Mouse (Mus musculus): ENCODE results near the gene Gm42878.
"Not testable (repeated sequence)": the region's sequence is repeated elsewhere in the genome, so short reads cannot be mapped to it uniquely, and the experiment has no call there.

The Gm42878 gene

GRCm38 (mm10) chr5:121562436-121562835 lies 17.2 kb upstream of the Gm42878 start:
- DNase-seq: no peak

GRCm38 (mm10) chr5:121549196-121549595 lies 3.9 kb upstream of the Gm42878 start:
- DNase-seq: no peak

GRCm38 (mm10) chr5:121547084-121547483 lies 1.8 kb upstream of the Gm42878 start:
- no peak for DNase-seq

- peak; percentile 41 for DNase-seq
Measured at GRCm38 (mm10) chr5:121546530-121546895, 1.2 kb upstream of the Gm42878 start.

GRCm38 (mm10) chr5:121545793-121546529 lies 679 bp upstream of the Gm42878 start, which contains the start of gene Mapkapk5:
Mapkapk5 (minus strand) TSS chr5:121545905.
- peak; percentile 97 for DNase-seq

GRCm38 (mm10) chr5:121543370-121543769 lies 1.9 kb downstream of the Gm42878 start:
- DNase-seq: no peak

- no peak for DNase-seq
Measured at GRCm38 (mm10) chr5:121541235-121541634, 4.0 kb downstream of the Gm42878 start.

GRCm38 (mm10) chr5:121540066-121540465 lies 5.2 kb downstream of the Gm42878 start:
- no peak for DNase-seq

GRCm38 (mm10) chr5:121537588-121537987 lies 7.7 kb downstream of the Gm42878 start:
- no peak for DNase-seq

- no peak for DNase-seq
Measured at GRCm38 (mm10) chr5:121536921-121537555, 8.2 kb downstream of the Gm42878 start.

GRCm38 (mm10) chr5:121535116-121535515 lies 10.2 kb downstream of the Gm42878 start:
- DNase-seq: no peak

- no peak for DNase-seq
Measured at GRCm38 (mm10) chr5:121534521-121534920, 10.8 kb downstream of the Gm42878 start.

GRCm38 (mm10) chr5:121526961-121527360 lies 18.3 kb downstream of the Gm42878 start:
- no peak for DNase-seq

GRCm38 (mm10) chr5:121526526-121526925 lies 18.8 kb downstream of the Gm42878 start:
- no peak for DNase-seq

GRCm38 (mm10) chr5:121525774-121526450 lies 19.4 kb downstream of the Gm42878 start:
- DNase-seq: no peak

- DNase-seq: not testable (repeated sequence)
Measured at GRCm38 (mm10) chr5:121519758-121520157, 25.5 kb downstream of the Gm42878 start.

- DNase-seq: no peak
Measured at GRCm38 (mm10) chr5:121518983-121519382, 26.3 kb downstream of the Gm42878 start.

GRCm38 (mm10) chr5:121510009-121510408 lies 35.3 kb downstream of the Gm42878 start:
- DNase-seq: no peak

GRCm38 (mm10) chr5:121506846-121507245 lies 38.4 kb downstream of the Gm42878 start:
- no peak for DNase-seq

GRCm38 (mm10) chr5:121503231-121503630 lies 42.1 kb downstream of the Gm42878 start, which contains the start of gene Adam1b:
Adam1b (minus strand) TSS chr5:121503435.
- no peak for DNase-seq

- DNase-seq: not testable (repeated sequence)
Measured at GRCm38 (mm10) chr5:121501424-121501996, 43.8 kb downstream of the Gm42878 start.

- DNase-seq: no peak
Measured at GRCm38 (mm10) chr5:121500719-121501118, 44.6 kb downstream of the Gm42878 start.

- no peak for DNase-seq
Measured at GRCm38 (mm10) chr5:121493305-121493704, 52.0 kb downstream of the Gm42878 start.
